Mouse (Mus musculus): ENCODE data around the gene Zfp579. TPM values are rescaled to one million over a fixed set of nuclear protein-coding genes. Genes with fewer than 3 reads are reported as not detected.

Gene Zfp579
- total and polyA plus RNA-seq, 2 experiments, result 1.2 to 13.0 TPM

GRCm38 (mm10) chr7:4937392-4937791 lies 58.6 kb downstream of the Zfp579 start:
- Histone ChIP-seq H3K27me3 (ENCODE audit: control insufficient read depth, insufficient read depth, low read length) (no peaks in the 10 kb centered on the region), H3K9ac (ENCODE audit: low read depth, low read length) (no peak overlapping the region), H3K27ac (replicated peaks; ENCODE audit: insufficient read depth, low read depth, low read length) (no peak overlapping the region), H3K4me1 (ENCODE audit: control insufficient read depth, insufficient read depth, low read length) (no peaks in the 10 kb centered on the region), H3K4me3 (ENCODE audit: insufficient read depth, low read depth, low read length) (no peak overlapping the region), H3K36me3 (ENCODE audit: control insufficient read depth, insufficient read depth, low read length) (no peaks in the 10 kb centered on the region), H3K79me2 (ENCODE audit: control insufficient read depth, insufficient read depth, low read length) (no peaks in the 10 kb centered on the region)
- 72% methylated on average over 11 of the region's 11 CpGs for WGBS
- DNase-seq (ENCODE audit: extremely low read depth, low read depth, low spot score), result no peak
- TF ChIP-seq POLR2A (IDR thresholded peaks at IDR 0.05; ENCODE audit: extremely low read depth, insufficient read depth, low read length), result no peak
- TF ChIP-seq CTCF (IDR thresholded peaks at IDR 0.05; ENCODE audit: low read depth, low read length), result no peak

- no peaks in the 10 kb centered on the region for H3K4me1 ChIP-seq (ENCODE audit: control insufficient read depth, insufficient read depth, low read length)
- no peak for TF ChIP-seq POLR2A (IDR thresholded peaks at IDR 0.05; ENCODE audit: extremely low read depth, insufficient read depth, low read length)
- TF ChIP-seq CTCF (IDR thresholded peaks at IDR 0.05; ENCODE audit: low read depth, low read length), result no peak
- H3K9ac ChIP-seq (ENCODE audit: low read depth, low read length), result no peak overlapping the region
- no peaks in the 10 kb centered on the region for H3K79me2 ChIP-seq (ENCODE audit: control insufficient read depth, insufficient read depth, low read length)
- no peaks in the 10 kb centered on the region for H3K27me3 ChIP-seq (ENCODE audit: control insufficient read depth, insufficient read depth, low read length)
- no peak overlapping the region for H3K4me3 ChIP-seq (ENCODE audit: insufficient read depth, low read depth, low read length)
- DNase-seq (ENCODE audit: extremely low read depth, low read depth, low spot score), result no peak
- no peak overlapping the region for H3K27ac ChIP-seq (replicated peaks; ENCODE audit: insufficient read depth, low read depth, low read length)
- 82% methylated on average over 10 of the region's 10 CpGs for WGBS
- H3K36me3 ChIP-seq (ENCODE audit: control insufficient read depth, insufficient read depth, low read length), result no peaks in the 10 kb centered on the region
Observed at GRCm38 (mm10) chr7:4936832-4937231, 59.1 kb downstream of the Zfp579 start.

GRCm38 (mm10) chr7:4934160-4934914 lies 61.6 kb downstream of the Zfp579 start:
- Histone ChIP-seq H3K36me3 (ENCODE audit: control insufficient read depth, insufficient read depth, low read length) (no peaks in the 10 kb centered on the region), H3K4me3 (ENCODE audit: insufficient read depth, low read depth, low read length) (no peak overlapping the region), H3K27ac (replicated peaks; ENCODE audit: insufficient read depth, low read depth, low read length) (no peak overlapping the region), H3K4me1 (ENCODE audit: control insufficient read depth, insufficient read depth, low read length) (no peaks in the 10 kb centered on the region), H3K27me3 (ENCODE audit: control insufficient read depth, insufficient read depth, low read length) (no peaks in the 10 kb centered on the region), H3K9ac (ENCODE audit: low read depth, low read length) (no peak overlapping the region), H3K79me2 (ENCODE audit: control insufficient read depth, insufficient read depth, low read length) (no peaks in the 10 kb centered on the region)
- TF ChIP-seq CTCF (IDR thresholded peaks at IDR 0.05; ENCODE audit: low read depth, low read length), result peak; percentile 5; the same call in 1 of the 2 replicates
- TF ChIP-seq POLR2A (IDR thresholded peaks at IDR 0.05; ENCODE audit: extremely low read depth, insufficient read depth, low read length), result no peak
- DNase-seq (ENCODE audit: extremely low read depth, low read depth, low spot score), result no peak
- WGBS, result 77% methylated on average over 4 of the region's 4 CpGs

Other genes with a start within 250 kb of the Zfp579 start
Only the 30 nearest of the 31 such genes appear.
- gene Fam71e2, start 224.9 kb downstream of the Zfp579 start, total RNA-seq (2014; rRNA removed), result not detected in 2 replicates
- not detected in 2 replicates for gene Fam71e2, start 224.9 kb downstream of the Zfp579 start, polyA plus RNA-seq (2012; rRNA removed)
- gene Il11, start 213.3 kb downstream of the Zfp579 start, total RNA-seq (2014; rRNA removed), result not detected in 2 replicates
- 0.09 TPM in 1 of 2 replicates, not detected in the other for gene Il11, start 213.3 kb downstream of the Zfp579 start, polyA plus RNA-seq (2012; rRNA removed)
- not detected in 2 replicates for gene Tmem190, start 213.2 kb downstream of the Zfp579 start, total RNA-seq (2014; rRNA removed)
- gene Tmem190, start 213.2 kb downstream of the Zfp579 start, polyA plus RNA-seq (2012; rRNA removed), result not detected in 2 replicates
- 16.4 and 17.3 TPM in 2 replicates for gene Tmem238, start 206.5 kb downstream of the Zfp579 start, total RNA-seq (2014; rRNA removed)
- gene Tmem238, start 206.5 kb downstream of the Zfp579 start, polyA plus RNA-seq (2012; rRNA removed), result 73.2 and 92.1 TPM in 2 replicates
- 58.4 and 69.2 TPM in 2 replicates for gene Rpl28, start 203.3 kb downstream of the Zfp579 start, total RNA-seq (2014; rRNA removed)
- 211 and 226 TPM in 2 replicates for gene Rpl28, start 203.3 kb downstream of the Zfp579 start, polyA plus RNA-seq (2012; rRNA removed)
- gene Ube2s, start 183.6 kb downstream of the Zfp579 start, total RNA-seq (2014; rRNA removed), result 22.4 and 24.2 TPM in 2 replicates
- gene Ube2s, start 183.6 kb downstream of the Zfp579 start, polyA plus RNA-seq (2012; rRNA removed), result 45.9 and 74.3 TPM in 2 replicates
- gene Shisa7, start 151.5 kb downstream of the Zfp579 start, total RNA-seq (2014; rRNA removed), result under 0.01 TPM in 1 of 2 replicates, not detected in the other
- gene Shisa7, start 151.5 kb downstream of the Zfp579 start, polyA plus RNA-seq (2012; rRNA removed), result 0.02 and 0.12 TPM in 2 replicates
- gene Isoc2b, start 125.9 kb downstream of the Zfp579 start, total RNA-seq (2014; rRNA removed), result 23.6 and 40.2 TPM in 2 replicates
- 24.0 and 34.6 TPM in 2 replicates for gene Isoc2b, start 125.9 kb downstream of the Zfp579 start, polyA plus RNA-seq (2012; rRNA removed)
- gene Isoc2a, start 119.0 kb downstream of the Zfp579 start, total RNA-seq (2014; rRNA removed), result 54.3 and 63.5 TPM in 2 replicates
- 103 and 110 TPM in 2 replicates for gene Isoc2a, start 119.0 kb downstream of the Zfp579 start, polyA plus RNA-seq (2012; rRNA removed)
- not detected in 2 replicates for gene Gm36210, start 89.6 kb downstream of the Zfp579 start, total RNA-seq (2014; rRNA removed)
- gene Gm36210, start 89.6 kb downstream of the Zfp579 start, polyA plus RNA-seq (2012; rRNA removed), result 0.13 TPM in 1 of 2 replicates, not detected in the other
- gene Zfp628, start 80.9 kb downstream of the Zfp579 start, total RNA-seq (2014; rRNA removed), result 0.55 and 0.74 TPM in 2 replicates
- gene Zfp628, start 80.9 kb downstream of the Zfp579 start, polyA plus RNA-seq (2012; rRNA removed), result 6.2 and 8.3 TPM in 2 replicates
- 0.20 and 0.28 TPM in 2 replicates for gene Nat14, start 74.1 kb downstream of the Zfp579 start, total RNA-seq (2014; rRNA removed)
- 0.66 and 0.75 TPM in 2 replicates for gene Nat14, start 74.1 kb downstream of the Zfp579 start, polyA plus RNA-seq (2012; rRNA removed)
- gene Ssc5d, start 70.4 kb downstream of the Zfp579 start, total RNA-seq (2014; rRNA removed), result 0.07 and 0.18 TPM in 2 replicates
- 0.14 and 0.26 TPM in 2 replicates for gene Ssc5d, start 70.4 kb downstream of the Zfp579 start, polyA plus RNA-seq (2012; rRNA removed)
- not detected in 2 replicates for gene Sbk2, start 31.8 kb downstream of the Zfp579 start, total RNA-seq (2014; rRNA removed)
- gene Sbk2, start 31.8 kb downstream of the Zfp579 start, polyA plus RNA-seq (2012; rRNA removed), result 0.12 TPM in 1 of 2 replicates, not detected in the other
- gene Sbk3, start 25.0 kb downstream of the Zfp579 start, total RNA-seq (2014; rRNA removed), result not detected in 2 replicates
- not detected in 2 replicates for gene Sbk3, start 25.0 kb downstream of the Zfp579 start, polyA plus RNA-seq (2012; rRNA removed)
- gene Zfp524, start 18.3 kb upstream of the Zfp579 start, total RNA-seq (2014; rRNA removed), result 6.7 and 10.7 TPM in 2 replicates
- 38.3 and 41.1 TPM in 2 replicates for gene Zfp524, start 18.3 kb upstream of the Zfp579 start, polyA plus RNA-seq (2012; rRNA removed)
- gene Fiz1, start 18.5 kb upstream of the Zfp579 start, total RNA-seq (2014; rRNA removed), result 6.2 and 6.8 TPM in 2 replicates
- 18.0 and 19.3 TPM in 2 replicates for gene Fiz1, start 18.5 kb upstream of the Zfp579 start, polyA plus RNA-seq (2012; rRNA removed)
- 0.55 and 1.1 TPM in 2 replicates for gene Gm44973, start 19.3 kb upstream of the Zfp579 start, total RNA-seq (2014; rRNA removed)
- not detected in 2 replicates for gene Gm44973, start 19.3 kb upstream of the Zfp579 start, polyA plus RNA-seq (2012; rRNA removed)
- 4.1 and 4.3 TPM in 2 replicates for gene Zfp865, start 24.2 kb upstream of the Zfp579 start, total RNA-seq (2014; rRNA removed)
- 11.2 and 14.6 TPM in 2 replicates for gene Zfp865, start 24.2 kb upstream of the Zfp579 start, polyA plus RNA-seq (2012; rRNA removed)
- gene Ccdc106, start 24.4 kb upstream of the Zfp579 start, total RNA-seq (2014; rRNA removed), result 0.20 and 0.28 TPM in 2 replicates
- 0.30 and 0.35 TPM in 2 replicates for gene Ccdc106, start 24.4 kb upstream of the Zfp579 start, polyA plus RNA-seq (2012; rRNA removed)
- gene 4632433K11Rik, start 38.0 kb upstream of the Zfp579 start, total RNA-seq (2014; rRNA removed), result 0.28 TPM in 1 of 2 replicates, not detected in the other
- not detected in 2 replicates for gene 4632433K11Rik, start 38.0 kb upstream of the Zfp579 start, polyA plus RNA-seq (2012; rRNA removed)
- 2.4 and 2.8 TPM in 2 replicates for gene Zfp784, start 42.3 kb upstream of the Zfp579 start, total RNA-seq (2014; rRNA removed)
- gene Zfp784, start 42.3 kb upstream of the Zfp579 start, polyA plus RNA-seq (2012; rRNA removed), result 2.7 and 2.9 TPM in 2 replicates
- gene Zfp580, start 55.4 kb upstream of the Zfp579 start, total RNA-seq (2014; rRNA removed), result 0.18 and 0.20 TPM in 2 replicates
- gene Zfp580, start 55.4 kb upstream of the Zfp579 start, polyA plus RNA-seq (2012; rRNA removed), result 1.9 and 2.2 TPM in 2 replicates
- gene U2af2, start 66.0 kb upstream of the Zfp579 start, total RNA-seq (2014; rRNA removed), result 30.4 and 35.2 TPM in 2 replicates
- gene U2af2, start 66.0 kb upstream of the Zfp579 start, polyA plus RNA-seq (2012; rRNA removed), result 70.6 and 90.4 TPM in 2 replicates
- 54.2 and 81.8 TPM in 2 replicates for gene Epn1, start 84.1 kb upstream of the Zfp579 start, total RNA-seq (2014; rRNA removed)
- gene Epn1, start 84.1 kb upstream of the Zfp579 start, polyA plus RNA-seq (2012; rRNA removed), result 203 and 212 TPM in 2 replicates
- gene Rfpl4, start 120.8 kb upstream of the Zfp579 start, total RNA-seq (2014; rRNA removed), result not detected in 2 replicates
- gene Rfpl4, start 120.8 kb upstream of the Zfp579 start, polyA plus RNA-seq (2012; rRNA removed), result not detected in 2 replicates
- 1.7 and 2.7 TPM in 2 replicates for gene Rasl2-9, start 129.8 kb upstream of the Zfp579 start, total RNA-seq (2014; rRNA removed)
- gene Rasl2-9, start 129.8 kb upstream of the Zfp579 start, polyA plus RNA-seq (2012; rRNA removed), result 0.45 TPM in 2 replicates
- not detected in 2 replicates for gene Vmn1r55, start 153.5 kb upstream of the Zfp579 start, total RNA-seq (2014; rRNA removed)
- gene Vmn1r55, start 153.5 kb upstream of the Zfp579 start, polyA plus RNA-seq (2012; rRNA removed), result not detected in 2 replicates
- not detected in 2 replicates for gene Vmn1r56, start 200.6 kb upstream of the Zfp579 start, total RNA-seq (2014; rRNA removed)
- gene Vmn1r56, start 200.6 kb upstream of the Zfp579 start, polyA plus RNA-seq (2012; rRNA removed), result not detected in 2 replicates
- gene Vmn1r57, start 222.3 kb upstream of the Zfp579 start, total RNA-seq (2014; rRNA removed), result not detected in 2 replicates
- gene Vmn1r57, start 222.3 kb upstream of the Zfp579 start, polyA plus RNA-seq (2012; rRNA removed), result not detected in 2 replicates

Data from liver, adult 2 months (tissue).